Mouse (Mus musculus): ENCODE results near the gene Cct8l1. TPM values are rescaled to one million over a fixed set of nuclear protein-coding genes. Genes with fewer than 3 reads are reported as not detected.

Cct8l1 gene
- polyA plus RNA-seq, 1 experiment from 2014 or later: 0.22 TPM

DNA sequence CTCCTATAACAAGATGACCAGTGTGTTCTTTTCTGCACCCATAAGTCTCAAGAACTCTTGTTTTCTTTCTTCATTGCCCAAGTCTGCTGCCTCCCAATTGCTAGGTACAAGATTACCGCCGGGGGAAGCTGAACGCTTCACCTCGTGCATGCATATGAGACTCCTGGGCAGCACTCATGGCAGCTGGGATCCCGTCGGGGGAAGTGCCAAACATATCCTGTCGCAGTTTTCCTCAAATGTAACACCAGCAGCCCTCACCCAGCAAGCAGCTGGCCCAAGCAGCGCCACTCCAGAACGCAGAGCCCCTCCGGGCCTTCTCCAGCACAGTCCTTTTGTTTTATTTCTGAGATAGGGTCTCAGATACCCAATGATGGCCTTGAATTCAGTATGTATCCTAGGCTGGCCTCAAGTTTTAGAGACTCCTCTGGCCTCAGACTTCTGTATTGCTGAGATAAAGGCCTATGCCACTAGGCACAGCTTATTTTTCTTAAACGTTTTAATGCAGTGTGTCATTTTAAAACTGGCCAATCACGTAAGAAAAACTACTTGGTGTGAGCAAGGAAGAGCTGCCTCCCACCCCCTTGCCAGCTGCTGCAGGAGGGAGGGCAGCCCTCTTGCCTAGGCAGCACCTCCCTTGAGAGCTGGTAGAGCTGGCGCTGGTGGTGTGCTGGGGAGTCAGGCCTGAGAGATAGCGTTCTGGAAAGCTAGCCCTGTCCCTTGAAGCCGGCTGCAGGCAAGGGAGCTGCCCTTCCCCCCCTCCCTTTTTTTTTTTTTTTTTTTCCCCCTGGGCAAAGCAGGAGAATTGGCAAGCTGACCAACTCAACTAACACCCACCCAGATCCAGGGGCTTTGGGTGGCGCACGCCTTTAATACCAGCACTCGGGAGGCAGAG lies 16.6 kb downstream of the Cct8l1 start:
- Histone ChIP-seq H3K27me3 (replicated peaks) (no peaks in the 10 kb centered on the region), H3K9me3 (replicated peaks) (no peaks in the 10 kb centered on the region), H3K27ac (replicated peaks) (no peak overlapping the region), H3K4me3 (replicated peaks) (no peak overlapping the region), H3K36me3 (no peaks in the 10 kb centered on the region), H3K9ac (replicated peaks) (no peak overlapping the region), H3K4me2 (no peak overlapping the region), H3K4me1 (peaks cover 4% of the 10 kb centered on the region)
- WGBS: 57% methylated on average over 18 of the region's 18 CpGs
- ATAC-seq (ENCODE audit: low FRiP score): no peak

DNA sequence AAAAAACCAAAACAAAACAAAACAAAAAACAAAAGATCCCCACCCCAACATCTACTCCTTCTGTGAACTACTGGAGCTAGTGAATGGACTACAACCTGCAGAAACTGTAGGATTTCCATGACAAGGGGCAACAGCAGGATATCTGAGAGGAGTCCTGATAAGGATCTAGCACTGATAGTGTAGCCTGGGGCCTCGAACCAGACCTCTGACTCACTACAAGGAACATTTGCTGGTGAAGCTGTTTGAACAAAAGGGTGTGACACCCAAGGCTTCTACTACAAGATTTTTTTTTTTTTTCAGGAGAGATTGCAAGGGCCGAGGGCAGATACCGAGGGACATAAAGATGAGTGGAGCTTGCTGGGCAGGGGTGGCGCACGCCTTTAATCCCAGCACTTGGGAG lies 17.4 kb downstream of the Cct8l1 start:
- no peaks in the 10 kb centered on the region for H3K36me3 ChIP-seq
- peaks cover 4% of the 10 kb centered on the region for H3K4me1 ChIP-seq
- no peak for ATAC-seq (ENCODE audit: low FRiP score)
- no peaks in the 10 kb centered on the region for H3K27me3 ChIP-seq (replicated peaks)
- H3K4me2 ChIP-seq: no peak overlapping the region
- 91% methylated on average over 5 of the region's 5 CpGs for WGBS
- H3K9ac ChIP-seq (replicated peaks): no peak overlapping the region
- H3K4me3 ChIP-seq (replicated peaks): no peak overlapping the region
- no peaks in the 10 kb centered on the region for H3K9me3 ChIP-seq (replicated peaks)
- no peak overlapping the region for H3K27ac ChIP-seq (replicated peaks)

DNA sequence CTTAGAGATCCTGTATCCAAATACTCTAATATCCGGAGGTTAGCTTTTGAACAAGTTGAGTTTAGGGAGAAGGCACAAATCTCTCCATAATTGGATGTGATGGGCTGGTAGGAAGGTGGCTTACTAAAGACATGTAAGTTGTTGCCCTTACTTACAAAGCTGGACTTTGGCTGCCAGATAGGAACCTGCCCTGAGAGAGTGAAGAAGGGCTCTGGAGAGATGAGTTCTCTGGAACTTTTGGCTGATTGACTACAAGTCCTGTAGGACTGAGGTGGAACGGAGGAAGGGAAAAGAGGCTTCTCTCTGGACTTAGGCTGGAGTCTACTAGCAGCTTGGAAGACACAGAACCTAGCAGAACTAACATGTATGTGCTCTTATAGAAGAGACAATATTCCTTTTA lies 19.7 kb downstream of the Cct8l1 start:
- H3K4me2 ChIP-seq: no peak overlapping the region
- H3K36me3 ChIP-seq: no peaks in the 10 kb centered on the region
- no peak for ATAC-seq (ENCODE audit: low FRiP score)
- no peaks in the 10 kb centered on the region for H3K9me3 ChIP-seq (replicated peaks)
- no peak overlapping the region for H3K4me3 ChIP-seq (replicated peaks)
- whole genome bisulfite sequencing: 94% methylated on average over 2 of the region's 2 CpGs
- H3K9ac ChIP-seq (replicated peaks): no peak overlapping the region
- no peaks in the 10 kb centered on the region for H3K27me3 ChIP-seq (replicated peaks)
- no peaks in the 10 kb centered on the region for H3K4me1 ChIP-seq
- no peak overlapping the region for H3K27ac ChIP-seq (replicated peaks)

DNA sequence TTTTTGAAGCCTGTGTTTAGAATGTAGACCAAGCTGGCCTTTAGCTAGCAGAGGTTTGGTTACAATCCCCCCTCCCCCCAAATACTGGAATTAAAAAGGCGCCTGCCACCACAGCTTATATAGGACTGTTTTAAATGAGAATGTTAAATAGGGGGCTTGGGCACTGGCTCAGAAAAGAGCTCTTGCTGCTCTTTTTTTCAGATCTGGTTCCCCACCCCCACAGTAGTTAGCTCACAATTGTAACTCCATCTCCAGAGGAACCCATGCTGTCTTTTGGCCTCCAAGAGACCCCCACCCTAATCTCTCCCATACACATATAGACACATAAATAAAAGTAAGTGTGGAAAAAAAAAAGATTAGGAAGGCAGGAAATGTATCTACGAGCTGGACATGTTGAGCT lies 20.6 kb downstream of the Cct8l1 start:
- Histone ChIP-seq H3K36me3 (no peaks in the 10 kb centered on the region), H3K27ac (replicated peaks) (no peak overlapping the region), H3K9me3 (replicated peaks) (no peaks in the 10 kb centered on the region), H3K4me1 (no peaks in the 10 kb centered on the region), H3K27me3 (replicated peaks) (no peaks in the 10 kb centered on the region), H3K9ac (replicated peaks) (no peak overlapping the region), H3K4me3 (replicated peaks) (no peak overlapping the region), H3K4me2 (no peak overlapping the region)
- no peak for ATAC-seq (ENCODE audit: low FRiP score)
- 41% methylated on average over 2 of the region's 2 CpGs for WGBS

DNA sequence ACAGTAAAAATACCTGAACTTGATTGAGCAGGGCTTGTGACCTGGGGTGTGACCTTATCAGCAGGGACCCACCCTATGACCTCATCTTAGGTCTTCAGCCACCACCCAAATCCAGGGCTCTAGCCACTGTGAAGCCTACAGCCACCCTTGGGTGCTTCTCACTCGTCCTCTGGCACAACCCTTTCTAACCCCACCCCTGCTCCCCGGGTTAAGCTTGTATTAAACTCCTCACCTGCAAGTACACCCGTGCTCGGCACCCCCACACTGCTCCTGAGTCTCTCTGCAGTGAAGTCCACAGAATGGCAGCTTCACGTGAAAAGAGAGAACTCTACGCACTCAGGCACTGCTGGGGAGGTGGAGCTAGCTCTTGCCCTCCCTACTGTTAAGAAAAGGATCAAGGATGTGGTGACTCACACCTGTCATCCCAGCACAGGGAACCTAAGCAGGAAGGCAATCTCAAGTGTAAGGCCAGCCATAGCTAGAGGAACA lies 21.1 kb downstream of the Cct8l1 start:
- Histone ChIP-seq H3K9me3 (replicated peaks) (no peaks in the 10 kb centered on the region), H3K36me3 (no peaks in the 10 kb centered on the region), H3K27ac (replicated peaks) (no peak overlapping the region), H3K4me3 (replicated peaks) (no peak overlapping the region), H3K4me2 (no peak overlapping the region), H3K4me1 (no peaks in the 10 kb centered on the region), H3K9ac (replicated peaks) (no peak overlapping the region), H3K27me3 (replicated peaks) (no peaks in the 10 kb centered on the region)
- 54% methylated on average over 6 of the region's 6 CpGs for WGBS
- ATAC-seq (ENCODE audit: low FRiP score): no peak

DNA sequence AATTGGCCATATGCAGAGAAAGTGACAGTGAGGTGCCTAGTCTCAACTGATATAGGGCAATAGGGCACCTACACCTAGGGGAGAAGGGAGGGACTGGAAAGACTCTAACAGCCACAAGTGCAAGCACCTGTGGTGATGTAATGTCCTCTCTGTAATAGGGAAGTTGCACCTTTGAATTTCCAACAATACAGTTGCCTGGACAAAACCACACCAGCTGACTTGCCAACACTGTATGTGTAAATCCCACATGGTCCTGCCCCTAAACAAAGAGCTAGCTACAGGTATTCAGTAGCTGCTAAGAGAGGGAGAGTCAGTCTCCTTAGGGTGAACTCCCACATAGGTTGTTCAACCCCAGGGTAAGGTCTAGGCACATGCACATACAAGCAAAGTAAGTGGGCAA lies 24.5 kb downstream of the Cct8l1 start:
- Histone ChIP-seq H3K9me3 (replicated peaks) (no peaks in the 10 kb centered on the region), H3K4me1 (no peaks in the 10 kb centered on the region), H3K4me2 (no peak overlapping the region), H3K4me3 (replicated peaks) (no peak overlapping the region), H3K36me3 (no peaks in the 10 kb centered on the region), H3K9ac (replicated peaks) (no peak overlapping the region), H3K27ac (replicated peaks) (no peak overlapping the region), H3K27me3 (replicated peaks) (no peaks in the 10 kb centered on the region)
- no peak for ATAC-seq (ENCODE audit: low FRiP score)

DNA sequence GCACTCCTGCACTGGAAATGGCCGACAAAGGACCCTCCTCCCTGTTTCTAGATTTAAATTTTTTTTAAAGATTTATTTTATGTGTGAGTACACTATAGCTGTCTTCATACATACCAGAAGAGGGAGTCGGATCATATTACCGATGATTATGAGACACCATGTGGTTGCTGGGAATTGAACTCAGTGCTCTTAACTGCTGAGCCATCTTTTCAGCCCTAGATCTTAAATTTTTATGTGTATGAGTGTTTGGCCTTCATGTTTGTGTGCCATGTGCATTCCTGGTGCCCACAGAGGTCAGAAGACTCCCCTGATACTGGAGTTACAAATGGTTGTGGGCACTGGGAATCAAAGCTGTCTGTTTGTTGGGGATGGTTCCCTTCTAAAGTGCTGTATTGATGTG lies 25.1 kb downstream of the Cct8l1 start:
- Histone ChIP-seq H3K4me3 (replicated peaks) (no peak overlapping the region), H3K27me3 (replicated peaks) (no peaks in the 10 kb centered on the region), H3K4me2 (no peak overlapping the region), H3K4me1 (no peaks in the 10 kb centered on the region), H3K9ac (replicated peaks) (no peak overlapping the region), H3K36me3 (no peaks in the 10 kb centered on the region), H3K27ac (replicated peaks) (no peak overlapping the region), H3K9me3 (replicated peaks) (no peaks in the 10 kb centered on the region)
- 89% methylated on average over 3 of the region's 3 CpGs for WGBS
- ATAC-seq (ENCODE audit: low FRiP score): no peak

DNA sequence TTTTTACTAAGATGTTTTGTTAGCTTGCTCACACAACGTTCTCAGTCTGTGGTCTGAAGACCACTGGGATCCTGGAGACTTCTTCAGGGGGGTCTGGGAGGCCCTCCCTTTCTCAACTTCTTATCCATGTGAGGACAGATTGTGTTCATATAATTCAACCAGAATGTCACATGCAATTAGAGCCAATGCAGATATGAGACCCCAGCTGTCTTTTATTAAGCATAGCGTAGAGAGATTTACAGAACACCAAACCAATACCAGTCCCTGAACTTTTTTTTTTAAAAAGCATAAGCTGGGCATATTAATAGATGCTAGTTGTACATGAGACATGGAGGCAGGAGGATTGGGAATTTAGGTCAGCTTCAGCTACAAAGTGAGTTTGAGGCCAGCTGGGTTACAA lies 25.8 kb downstream of the Cct8l1 start:
- Histone ChIP-seq H3K4me3 (replicated peaks) (no peak overlapping the region), H3K36me3 (no peaks in the 10 kb centered on the region), H3K27ac (replicated peaks) (no peak overlapping the region), H3K4me2 (no peak overlapping the region), H3K27me3 (replicated peaks) (no peaks in the 10 kb centered on the region), H3K9ac (replicated peaks) (no peak overlapping the region), H3K4me1 (no peaks in the 10 kb centered on the region), H3K9me3 (replicated peaks) (no peaks in the 10 kb centered on the region)
- 76% methylated on average over 2 of the region's 2 CpGs for WGBS
- no peak for ATAC-seq (ENCODE audit: low FRiP score)

DNA sequence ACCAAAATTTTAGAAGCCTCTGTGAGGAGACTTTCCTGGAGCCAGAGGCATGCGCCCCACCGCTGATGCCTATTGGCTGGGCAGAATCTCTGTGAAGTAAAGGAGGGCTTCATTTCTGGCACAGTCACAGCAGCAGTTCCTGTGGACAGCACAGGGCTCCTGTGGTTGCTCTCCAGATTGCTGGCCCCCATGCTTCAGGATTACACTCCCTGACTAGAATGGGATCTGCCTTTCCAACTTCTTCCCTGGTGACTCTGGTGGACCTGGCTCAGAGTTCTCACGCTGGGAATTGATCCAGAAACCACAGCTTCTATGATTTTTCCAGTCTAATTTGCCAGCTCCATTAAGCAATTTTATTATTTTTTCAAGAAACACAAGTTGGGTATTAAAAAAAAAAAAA lies 28.2 kb downstream of the Cct8l1 start:
- WGBS: 92% methylated on average over 3 of the region's 3 CpGs
- no peaks in the 10 kb centered on the region for H3K9me3 ChIP-seq (replicated peaks)
- H3K4me2 ChIP-seq: no peak overlapping the region
- no peak overlapping the region for H3K4me3 ChIP-seq (replicated peaks)
- H3K36me3 ChIP-seq: no peaks in the 10 kb centered on the region
- no peaks in the 10 kb centered on the region for H3K4me1 ChIP-seq
- H3K27me3 ChIP-seq (replicated peaks): no peaks in the 10 kb centered on the region
- no peak overlapping the region for H3K27ac ChIP-seq (replicated peaks)
- ATAC-seq (ENCODE audit: low FRiP score): no peak
- H3K9ac ChIP-seq (replicated peaks): no peak overlapping the region

DNA sequence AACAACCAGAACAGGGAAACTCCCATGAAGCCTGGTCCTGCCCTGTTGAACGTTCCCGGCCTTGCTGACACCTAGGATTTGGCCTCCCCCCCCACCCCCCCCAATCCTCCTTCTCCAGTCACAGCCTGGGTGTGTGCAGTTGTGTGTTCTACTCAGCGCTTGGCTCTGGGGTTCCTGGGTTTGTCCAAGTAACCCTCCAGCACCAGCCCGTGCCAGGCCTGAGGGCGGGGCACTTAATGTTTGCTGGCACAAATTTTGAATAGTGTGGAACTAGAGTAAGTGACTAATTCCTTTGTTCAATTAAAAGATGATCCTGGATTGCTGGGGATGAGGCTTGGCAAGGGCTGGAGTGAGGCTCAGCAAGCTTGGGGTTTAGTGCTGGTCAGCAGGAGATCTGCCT lies 28.7 kb downstream of the Cct8l1 start:
- Histone ChIP-seq H3K27ac (replicated peaks) (no peak overlapping the region), H3K27me3 (replicated peaks) (no peaks in the 10 kb centered on the region), H3K9me3 (replicated peaks) (no peaks in the 10 kb centered on the region), H3K4me3 (replicated peaks) (no peak overlapping the region), H3K9ac (replicated peaks) (no peak overlapping the region), H3K4me2 (no peak overlapping the region), H3K4me1 (no peaks in the 10 kb centered on the region), H3K36me3 (no peaks in the 10 kb centered on the region)
- 86% methylated on average over 5 of the region's 5 CpGs for WGBS
- no peak for ATAC-seq (ENCODE audit: low FRiP score)

DNA sequence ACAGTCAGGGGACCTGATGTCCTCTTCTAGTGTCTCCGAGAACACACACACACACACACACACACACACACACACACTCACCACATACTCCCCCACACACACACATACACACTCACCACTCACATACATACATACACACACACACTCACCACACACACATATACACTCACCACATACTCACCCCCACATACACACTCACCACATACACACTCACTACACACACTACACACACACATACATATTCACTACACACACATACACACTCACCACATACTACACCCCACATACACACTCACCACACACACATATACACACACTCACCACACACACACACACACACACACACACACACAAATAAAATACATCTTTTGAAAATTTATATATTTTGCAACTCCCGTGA lies 31.0 kb downstream of the Cct8l1 start:
- no peaks in the 10 kb centered on the region for H3K9me3 ChIP-seq (replicated peaks)
- ATAC-seq (ENCODE audit: low FRiP score): no peak

DNA sequence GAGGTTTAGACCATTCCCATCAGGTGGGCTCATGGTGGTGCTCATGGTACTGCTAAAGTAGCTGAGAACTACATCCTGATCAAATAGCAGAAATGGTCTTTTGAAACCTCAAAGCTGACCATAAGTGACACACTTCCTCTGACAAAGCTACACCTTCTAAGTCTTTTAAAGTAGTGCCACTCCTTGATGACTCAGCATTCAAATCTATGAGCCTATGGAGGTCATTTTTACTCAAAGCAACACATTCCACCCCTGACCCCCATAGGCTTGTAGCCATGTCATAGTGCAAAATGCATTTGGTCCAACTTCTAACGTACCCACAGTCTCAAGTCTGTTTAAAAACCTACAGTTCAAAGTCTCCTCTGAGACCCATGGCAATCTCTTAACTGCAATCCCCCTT lies 35.0 kb downstream of the Cct8l1 start:
- Histone ChIP-seq H3K27me3 (replicated peaks) (no peaks in the 10 kb centered on the region), H3K4me2 (no peak overlapping the region), H3K9ac (replicated peaks) (no peak overlapping the region), H3K27ac (replicated peaks) (no peak overlapping the region), H3K36me3 (no peaks in the 10 kb centered on the region), H3K9me3 (replicated peaks) (no peaks in the 10 kb centered on the region), H3K4me3 (replicated peaks) (no peak overlapping the region), H3K4me1 (no peaks in the 10 kb centered on the region)
- 92% methylated on average over 1 of the region's 1 CpGs for WGBS
- no peak for ATAC-seq (ENCODE audit: low FRiP score)

More for the DNA sequence above, 31.0 kb downstream of the Cct8l1 start:
- Histone ChIP-seq H3K27me3 (replicated peaks) (no peaks in the 10 kb centered on the region), H3K36me3 (no peaks in the 10 kb centered on the region), H3K27ac (replicated peaks) (no peak overlapping the region), H3K4me1 (no peaks in the 10 kb centered on the region), H3K4me3 (replicated peaks) (no peak overlapping the region), H3K9ac (replicated peaks) (no peak overlapping the region), H3K4me2 (no peak overlapping the region)
- 98% methylated on average over 2 of the region's 2 CpGs for WGBS
